Mouse (Mus musculus) heart, adult 11 months (tissue): ENCODE measurements around the gene Myo9a.
A peak's percentile ranks its signal among the peaks of the same experiment; 100 is the strongest.
"Not testable (repeated sequence)": the region's sequence is repeated elsewhere in the genome, so short reads cannot be mapped to it uniquely, and the experiment has no call there.

Experiments
- DNase-seq: peaks from one replicate; pipeline ENCODE4 v3.0.0; 2022

Gene Myo9a

DNA sequence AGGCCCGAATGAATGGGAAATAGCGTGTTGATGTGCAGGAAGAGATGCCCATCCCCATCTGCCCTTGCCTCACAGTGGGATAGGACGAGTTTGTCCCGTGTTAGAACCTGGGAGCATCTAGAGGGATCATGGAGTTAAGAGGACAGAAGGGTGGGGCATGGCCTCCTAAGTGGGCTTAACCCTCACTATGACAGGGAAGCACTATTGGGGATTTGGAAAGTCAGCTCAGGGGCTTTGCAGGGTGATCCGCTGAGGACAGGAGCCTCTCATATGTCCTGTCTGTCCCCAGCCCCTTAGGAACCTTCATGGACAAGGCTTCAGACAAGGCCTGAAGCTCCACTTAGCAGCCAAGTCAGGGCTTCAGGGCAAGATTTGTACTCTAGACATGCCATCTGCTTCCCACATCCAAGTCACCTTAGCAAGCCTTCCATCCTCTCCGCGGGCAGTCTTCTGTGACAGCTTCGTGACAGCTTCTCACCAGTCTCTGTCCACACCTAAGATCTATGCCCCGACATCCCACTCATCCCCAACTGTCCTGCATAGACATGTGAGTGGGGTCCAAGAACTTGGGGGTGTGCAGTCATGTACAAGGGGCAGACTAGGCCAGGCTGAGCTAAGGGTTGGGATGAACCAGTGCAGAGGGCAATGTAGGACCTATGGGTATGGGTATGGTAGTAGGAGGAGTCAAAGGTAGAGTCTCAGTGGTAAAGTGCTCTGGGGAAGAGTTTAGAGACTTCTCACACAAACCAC, 200.5 kb downstream of the Myo9a start:
- DNase-seq: peak; percentile 84

DNA sequence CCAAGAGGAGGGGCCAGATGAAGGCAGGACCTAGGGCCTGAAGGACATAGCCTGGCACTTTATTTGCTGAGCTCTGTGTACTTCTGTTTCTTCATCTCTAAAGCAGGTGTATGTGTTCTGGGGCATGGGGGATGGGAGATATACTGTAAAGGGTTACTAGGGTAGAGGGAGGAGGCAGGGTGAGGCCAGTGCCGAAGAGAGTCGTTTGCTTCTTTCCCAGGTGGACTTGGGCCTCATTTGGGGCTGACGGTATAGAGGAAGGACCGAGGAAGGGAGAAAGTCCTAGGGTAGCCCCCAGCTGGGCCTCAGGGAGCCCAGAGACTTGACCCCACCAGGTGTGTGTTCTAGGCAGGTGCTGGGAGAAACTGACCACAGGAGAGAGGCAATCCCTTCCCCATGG, 201.2 kb downstream of the Myo9a start:
- DNase-seq: no peak

DNA sequence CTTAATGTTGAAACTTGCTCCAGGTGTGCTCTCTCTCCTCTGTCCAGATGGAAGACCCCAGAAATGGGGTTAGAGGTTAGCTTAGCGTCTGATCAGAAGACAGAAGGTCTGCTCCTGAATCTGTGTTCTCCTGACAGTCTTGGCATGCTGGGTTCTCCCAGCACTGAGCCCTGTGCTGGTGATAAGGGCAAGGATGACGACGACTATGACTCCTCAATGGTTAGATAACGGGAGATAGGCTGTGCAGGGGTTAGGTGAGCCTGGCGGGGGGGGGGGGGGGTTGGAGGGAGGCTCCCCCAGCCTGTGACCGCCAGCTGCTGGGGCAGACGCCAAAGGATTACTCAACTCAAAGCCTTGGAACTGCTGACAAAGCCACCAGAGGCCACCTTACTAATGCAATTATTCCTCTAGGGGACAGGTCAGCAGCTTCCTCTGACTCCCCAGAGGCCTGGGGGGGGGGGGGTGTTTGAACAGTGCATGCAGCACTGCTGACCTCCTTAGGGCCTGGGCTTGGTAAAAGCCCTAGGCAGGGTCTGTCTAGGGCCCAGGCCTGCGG, 201.9 kb downstream of the Myo9a start:
- peak; percentile 83 for DNase-seq

DNA sequence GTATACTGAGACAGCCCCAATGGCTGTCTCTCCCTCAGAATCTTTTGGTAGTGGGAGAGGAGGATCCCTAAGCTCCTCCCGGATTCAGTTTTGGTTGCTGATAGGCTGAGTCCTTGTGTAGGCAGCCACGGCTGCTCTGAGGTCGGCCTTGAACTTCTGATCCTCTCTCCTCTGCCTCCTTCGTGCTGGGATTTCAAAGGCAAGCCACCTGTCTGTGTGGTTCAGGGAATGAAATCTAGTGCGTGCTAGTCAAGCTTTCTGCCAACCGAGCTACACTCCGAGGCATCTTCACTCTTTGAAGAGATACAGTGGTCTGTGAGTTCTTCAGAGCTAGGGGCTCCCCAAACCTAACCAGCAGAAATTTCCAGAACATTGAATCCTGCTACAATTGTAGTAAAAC, 202.9 kb downstream of the Myo9a start:
- peak; percentile 52 for DNase-seq

DNA sequence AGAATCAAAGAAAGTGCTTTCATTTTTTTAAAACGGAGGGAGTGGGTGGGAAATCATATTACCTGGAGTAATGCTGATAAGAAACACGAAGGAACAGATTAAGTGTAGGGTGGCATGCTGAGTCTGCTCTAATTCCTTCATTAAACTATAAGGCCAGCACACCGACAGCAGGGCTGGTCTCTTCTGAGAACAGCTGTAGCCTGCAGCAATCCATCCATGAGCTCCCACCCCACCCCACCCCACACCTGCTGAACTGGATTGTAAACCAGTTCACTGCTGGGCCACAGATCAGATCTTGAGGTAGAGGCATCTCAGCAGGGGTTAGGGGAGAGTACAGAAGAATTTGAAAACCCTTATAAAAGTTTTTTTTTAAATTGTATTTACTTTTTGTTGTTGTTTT, 204.5 kb downstream of the Myo9a start:
- DNase-seq: peak; percentile 48

DNA sequence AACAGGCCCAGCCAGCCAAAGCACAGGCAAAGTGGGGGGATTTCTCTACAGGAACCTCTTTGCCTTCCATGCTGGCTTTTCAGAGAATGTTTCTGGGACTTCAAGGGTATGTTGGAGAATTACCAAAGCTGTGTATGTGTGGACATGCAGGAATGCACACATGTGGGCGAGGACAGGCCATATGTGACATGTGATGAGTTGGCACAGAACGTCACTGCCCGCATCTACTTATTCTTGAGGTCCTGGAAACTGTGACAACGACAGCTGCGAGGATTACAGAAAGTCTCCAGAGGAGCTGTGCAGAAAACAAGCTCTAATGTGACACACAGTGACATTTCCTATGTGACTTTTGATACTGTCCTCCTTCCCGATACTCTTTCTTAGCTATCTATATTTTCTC, 205.0 kb downstream of the Myo9a start:
- peak; percentile 74 for DNase-seq

DNA sequence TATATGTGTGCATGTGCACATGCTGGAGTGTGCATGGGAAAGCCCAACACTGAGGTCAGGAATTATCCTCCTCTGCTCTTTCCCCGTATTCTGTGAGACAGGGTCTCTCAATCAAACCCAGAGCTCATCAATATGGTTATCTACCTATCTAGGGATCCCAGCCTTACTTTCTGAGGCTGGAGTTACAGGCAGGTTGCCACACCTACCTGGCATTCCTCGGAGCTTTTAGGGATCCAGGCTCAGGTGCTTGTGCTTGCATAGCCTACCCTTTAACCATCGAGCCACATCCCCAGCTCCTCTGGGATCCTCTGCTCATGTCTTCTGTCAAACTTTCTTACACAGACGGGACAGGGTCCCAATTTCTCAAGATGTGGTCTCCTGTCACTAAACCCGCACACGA, 205.8 kb downstream of the Myo9a start:
- DNase-seq: no peak

DNA sequence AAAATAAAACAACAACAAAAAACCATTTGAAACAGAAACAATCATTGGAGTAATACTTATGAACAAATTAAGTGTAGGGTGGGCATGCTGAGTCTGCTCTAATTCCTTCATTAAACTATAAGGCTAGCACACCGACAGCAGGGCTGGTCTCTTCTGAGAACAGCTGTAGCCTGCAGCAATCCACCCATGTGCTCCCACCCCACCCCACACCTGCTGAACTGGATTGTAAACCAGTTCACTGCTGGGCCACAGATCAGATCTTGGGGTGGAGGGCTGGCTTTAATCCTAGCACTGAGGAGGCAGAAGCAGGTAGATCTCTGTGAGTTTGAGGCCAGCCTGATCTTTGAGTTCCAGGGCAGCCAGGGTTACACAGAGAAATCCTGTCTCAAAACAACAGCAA, 207.4 kb downstream of the Myo9a start:
- DNase-seq: not testable (repeated sequence)

DNA sequence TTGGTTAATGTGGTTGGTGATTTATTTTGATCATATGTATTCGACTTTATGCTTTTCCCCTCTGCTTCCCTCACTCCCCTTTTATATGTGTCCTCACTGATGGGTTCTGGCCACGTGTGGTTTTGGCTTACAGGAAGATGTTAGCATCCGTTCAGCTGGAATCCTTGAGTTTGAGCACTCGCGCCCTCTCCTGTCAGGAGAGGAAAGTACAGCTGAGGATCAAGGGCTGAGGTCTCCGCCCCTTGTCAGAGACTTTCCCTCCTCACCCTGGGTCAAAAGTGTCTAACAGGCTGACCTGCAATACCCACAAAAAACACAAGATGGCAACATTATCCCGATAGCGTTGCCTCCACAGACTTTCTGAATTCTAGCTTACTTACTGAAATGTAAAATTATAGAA, 208.6 kb downstream of the Myo9a start:
- DNase-seq: peak; percentile 97

DNA sequence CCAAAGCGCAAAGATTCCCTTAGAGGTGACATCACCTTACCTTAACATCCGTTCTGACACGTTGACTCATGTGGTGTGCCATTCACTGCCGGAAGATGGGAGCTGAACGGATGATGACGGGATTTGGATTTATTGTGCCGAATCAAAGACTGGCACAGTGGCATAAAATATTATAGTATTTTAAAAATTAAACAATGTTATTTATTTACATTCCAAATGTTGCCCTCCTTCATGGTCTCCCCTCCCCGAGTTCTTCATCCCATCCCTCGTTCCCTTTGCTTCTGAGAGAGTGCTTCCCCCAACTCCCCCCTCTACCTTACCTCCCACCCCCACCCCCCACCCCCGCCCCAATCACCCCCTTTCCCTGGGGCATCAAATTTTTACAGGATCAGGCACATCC, 209.9 kb downstream of the Myo9a start, which contains the start of gene Nr2e3:
TSS of gene Nr2e3 (minus strand) at position 101 of the 400 bp plus-strand sequence.
- no peak for DNase-seq

DNA sequence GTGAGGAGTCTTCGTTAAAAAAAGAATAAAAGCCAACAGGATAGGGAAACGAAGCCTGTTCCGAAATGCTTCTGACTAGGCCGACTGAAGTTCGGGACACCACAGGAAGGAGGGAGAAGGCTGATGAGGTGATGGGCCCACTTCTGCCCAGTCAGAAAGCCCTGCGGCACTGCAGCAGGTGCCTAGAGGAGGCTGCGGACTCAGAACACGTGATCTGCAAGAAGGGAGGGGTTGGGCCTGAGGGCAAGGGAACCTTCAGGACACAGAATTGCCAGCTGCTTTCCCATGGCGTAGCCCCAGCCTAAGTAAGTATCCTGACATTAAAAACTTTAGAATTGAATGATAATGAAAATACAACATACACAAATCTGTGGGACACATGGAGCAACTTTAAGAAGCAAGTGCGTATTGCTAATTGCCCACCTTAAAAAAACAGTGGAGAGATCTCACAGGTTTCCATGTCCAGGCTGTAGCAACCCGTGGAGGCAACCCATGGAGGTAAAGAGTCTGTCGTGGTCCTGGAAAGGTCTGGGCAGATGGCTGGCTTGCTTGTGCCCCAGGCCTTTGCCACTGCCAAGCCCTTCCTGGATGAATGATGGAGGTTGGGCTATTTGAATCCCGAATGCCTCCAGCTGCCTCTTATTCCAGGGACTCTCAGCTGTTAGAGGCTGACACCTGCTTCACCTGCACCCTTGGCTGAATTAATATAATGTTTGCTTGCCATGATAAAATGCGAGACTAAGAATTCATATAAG, 210.7 kb downstream of the Myo9a start:
- DNase-seq: no peak

DNA sequence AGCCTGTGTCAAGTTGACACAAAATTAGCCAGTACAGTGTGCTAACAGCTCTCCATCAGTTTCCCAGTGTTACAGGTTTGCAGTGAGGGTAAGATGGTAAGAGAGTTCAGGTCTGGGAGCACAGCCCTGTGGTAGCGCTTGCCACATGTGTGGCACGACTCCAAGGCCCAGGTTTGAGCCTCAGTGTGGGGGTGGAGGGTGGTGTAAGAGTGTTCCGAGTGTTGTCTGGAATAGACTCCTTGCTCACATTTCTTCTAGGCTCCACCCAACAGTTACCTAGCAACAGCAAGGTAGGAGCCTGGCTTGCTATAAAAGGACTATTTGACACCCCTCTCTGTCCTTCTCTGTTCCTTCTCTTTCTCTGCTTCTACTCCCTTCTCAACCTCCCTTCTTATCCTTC, 213.7 kb downstream of the Myo9a start:
- no peak for DNase-seq

DNA sequence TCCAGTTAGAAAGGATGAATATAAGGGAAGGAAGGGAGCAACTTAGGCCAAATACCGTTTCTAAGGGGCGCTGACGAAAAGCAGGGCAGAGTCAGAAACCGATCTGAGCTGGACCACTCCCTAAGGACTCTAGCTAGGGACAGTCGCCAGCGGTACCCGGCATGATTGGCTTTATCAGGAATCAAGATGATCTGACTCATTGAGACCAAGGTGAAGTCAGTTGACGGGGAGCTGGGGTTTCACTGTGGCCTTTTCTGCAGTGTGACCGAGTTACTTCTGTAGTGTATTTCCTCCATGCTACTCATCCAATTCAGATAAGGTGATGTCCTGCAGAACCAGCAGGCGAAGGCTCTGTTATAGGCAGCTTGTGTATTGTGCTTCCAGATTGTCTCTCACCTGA, 214.3 kb downstream of the Myo9a start:
- no peak for DNase-seq

DNA sequence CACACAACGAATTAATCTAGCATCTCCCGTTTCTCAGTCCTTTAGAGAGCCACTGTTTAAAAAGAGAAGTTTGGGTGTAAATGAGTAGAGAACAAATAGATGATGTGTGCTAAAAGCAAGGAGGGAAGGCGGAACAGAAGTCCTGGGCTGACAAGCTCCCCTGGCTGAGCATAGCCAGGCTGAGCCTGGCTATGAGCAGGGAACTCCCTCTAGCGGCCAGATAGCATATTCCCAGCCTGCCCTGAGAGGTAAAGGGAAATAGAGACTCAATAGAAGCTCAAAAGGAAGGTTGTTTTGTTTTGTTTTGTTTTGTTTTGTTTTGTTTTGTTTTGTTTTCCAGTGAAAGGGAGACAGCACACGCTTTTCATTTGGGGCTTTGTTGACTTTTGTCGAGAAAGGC, 218.7 kb downstream of the Myo9a start:
- no peak for DNase-seq

DNA sequence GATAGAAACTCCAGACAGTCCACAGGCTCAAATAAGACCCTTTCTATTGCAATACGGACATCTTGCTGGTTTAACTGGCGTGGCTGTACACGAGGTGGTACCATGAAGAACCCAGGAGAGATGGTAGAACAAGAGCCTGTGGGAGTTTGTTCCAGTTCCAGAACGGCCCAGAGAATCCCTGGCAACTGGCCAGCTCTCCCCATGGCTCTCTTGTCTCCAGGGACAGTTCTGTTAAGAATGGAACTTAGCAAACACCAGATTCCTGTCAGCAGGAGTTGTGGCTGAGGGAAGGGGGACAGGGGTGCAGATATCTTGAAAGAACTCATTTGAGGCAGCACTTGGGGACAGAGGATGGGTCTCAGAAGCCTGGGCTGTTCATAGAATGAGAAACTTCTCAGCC, 220.6 kb downstream of the Myo9a start:
- DNase-seq: no peak
